Mouse (Mus musculus): ENCODE measurements around the gene Smoc2.

DNA sequence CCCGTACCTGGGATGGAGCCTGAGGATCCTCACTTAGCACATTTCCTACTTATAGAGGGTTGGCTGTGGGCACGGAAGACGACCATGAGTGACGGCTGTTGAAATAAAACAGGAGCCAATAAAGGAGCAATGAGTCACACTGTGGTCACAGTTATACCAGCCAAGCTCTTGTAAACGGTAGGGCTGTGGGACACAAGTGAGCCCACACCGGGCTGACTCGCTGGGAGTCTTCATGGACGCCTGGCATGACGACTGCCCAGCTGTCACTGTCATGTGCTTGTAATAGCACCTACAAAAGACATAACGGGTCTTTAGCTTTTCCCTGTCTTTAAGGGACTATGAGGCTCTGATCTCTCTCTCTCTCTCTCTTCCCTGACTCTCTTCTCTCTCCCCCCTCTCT lies 39.3 kb upstream of the Smoc2 start:
- no peak for TF ChIP-seq CTCF (IDR thresholded peaks at IDR 0.05)
- TF ChIP-seq POLR2A (IDR thresholded peaks at IDR 0.05; ENCODE audit: insufficient read depth, low read depth, low read length), result no peak
